Mouse (Mus musculus) adrenal gland (tissue): Measurements from ENCODE around the gene Bahcc1.

Experiments
- intact Hi-C: fragments of 180-260 bp; cut with DNase I; formaldehyde crosslinking; loops from one replicate; pipeline ENCODE4 v1.15.1; 2025

The Bahcc1 gene

DNA sequence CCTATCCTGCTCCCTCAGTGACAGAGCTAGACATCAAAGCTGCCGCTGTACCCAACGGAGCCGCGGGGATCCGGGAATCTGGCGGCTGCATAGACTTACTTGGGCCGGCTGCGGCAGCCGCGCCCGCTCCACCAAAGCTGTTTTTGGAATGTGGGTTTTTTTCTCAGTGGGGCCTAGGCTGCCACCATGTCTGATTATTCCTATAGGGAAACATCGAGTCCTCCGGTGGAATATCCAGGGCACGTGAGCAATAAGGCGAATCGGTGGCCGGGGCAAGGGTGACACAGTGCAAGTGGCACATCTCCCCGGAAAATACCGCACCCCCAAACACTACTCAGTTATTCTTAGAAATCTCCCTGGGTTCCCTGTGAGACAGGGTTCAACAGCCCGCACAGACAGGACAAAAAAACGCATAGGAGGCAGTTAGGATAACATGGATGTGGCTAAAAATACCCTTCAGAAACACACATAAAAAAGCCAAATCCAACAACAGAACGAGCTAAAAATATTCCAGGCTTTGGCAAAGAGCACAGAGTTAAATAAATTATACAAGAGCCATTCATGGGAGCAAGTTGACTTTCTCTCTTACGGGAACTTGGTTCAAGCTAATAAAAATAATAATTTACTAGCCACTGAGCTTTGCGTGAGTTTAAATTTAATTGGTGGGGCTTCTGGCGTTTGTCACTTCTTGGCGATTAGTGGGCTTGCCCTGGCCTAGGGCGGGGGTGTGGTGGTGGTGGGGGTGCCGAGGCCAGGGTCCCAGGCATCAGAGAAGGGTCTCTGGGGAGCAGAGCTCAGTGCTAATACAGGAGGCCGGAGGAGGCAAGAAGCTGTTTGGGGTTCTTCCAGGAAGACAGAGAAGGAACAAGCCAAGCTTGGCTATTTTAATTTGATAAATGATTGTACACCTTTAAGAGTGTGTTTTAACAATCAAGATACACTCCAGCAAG lies 8.5 kb downstream of the Bahcc1 start:
- intact Hi-C loops, result no loop called here

DNA sequence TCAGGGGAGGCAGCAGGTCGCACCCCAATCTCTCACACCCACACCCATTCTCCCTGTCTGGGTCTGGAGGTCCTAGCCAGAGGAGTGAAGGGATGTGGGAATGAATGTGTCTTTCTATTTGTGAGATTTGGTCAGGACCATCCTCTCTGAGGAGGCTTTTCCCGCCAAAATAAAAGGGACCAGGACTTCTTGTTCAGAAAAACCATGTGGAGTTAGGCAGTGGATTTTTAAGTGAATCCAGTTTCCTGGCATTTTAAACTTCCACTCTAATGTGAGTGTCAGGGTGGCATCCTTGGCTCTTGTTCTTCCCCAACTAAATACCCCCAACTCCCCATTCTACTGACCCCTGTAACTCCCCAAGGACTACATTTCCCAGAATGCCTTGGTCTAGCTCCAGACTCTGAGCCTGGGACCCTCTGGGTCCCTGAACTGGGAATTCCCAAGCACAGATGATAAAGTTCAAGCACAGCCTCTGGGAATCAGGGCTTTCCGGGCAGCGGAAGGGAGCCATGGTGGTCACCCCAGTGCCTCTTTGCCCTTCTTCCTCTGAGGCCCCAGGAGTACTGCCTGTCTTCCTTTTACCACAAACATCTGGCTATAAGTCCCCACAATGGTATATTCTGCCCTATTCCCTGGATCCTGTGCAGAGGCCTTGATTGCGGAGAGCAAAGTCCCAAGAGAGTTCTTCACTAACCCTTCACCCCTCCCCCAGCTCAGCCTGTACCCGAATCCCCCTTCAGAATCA lies 9.4 kb downstream of the Bahcc1 start:
- intact Hi-C loops, result no loop called here

DNA sequence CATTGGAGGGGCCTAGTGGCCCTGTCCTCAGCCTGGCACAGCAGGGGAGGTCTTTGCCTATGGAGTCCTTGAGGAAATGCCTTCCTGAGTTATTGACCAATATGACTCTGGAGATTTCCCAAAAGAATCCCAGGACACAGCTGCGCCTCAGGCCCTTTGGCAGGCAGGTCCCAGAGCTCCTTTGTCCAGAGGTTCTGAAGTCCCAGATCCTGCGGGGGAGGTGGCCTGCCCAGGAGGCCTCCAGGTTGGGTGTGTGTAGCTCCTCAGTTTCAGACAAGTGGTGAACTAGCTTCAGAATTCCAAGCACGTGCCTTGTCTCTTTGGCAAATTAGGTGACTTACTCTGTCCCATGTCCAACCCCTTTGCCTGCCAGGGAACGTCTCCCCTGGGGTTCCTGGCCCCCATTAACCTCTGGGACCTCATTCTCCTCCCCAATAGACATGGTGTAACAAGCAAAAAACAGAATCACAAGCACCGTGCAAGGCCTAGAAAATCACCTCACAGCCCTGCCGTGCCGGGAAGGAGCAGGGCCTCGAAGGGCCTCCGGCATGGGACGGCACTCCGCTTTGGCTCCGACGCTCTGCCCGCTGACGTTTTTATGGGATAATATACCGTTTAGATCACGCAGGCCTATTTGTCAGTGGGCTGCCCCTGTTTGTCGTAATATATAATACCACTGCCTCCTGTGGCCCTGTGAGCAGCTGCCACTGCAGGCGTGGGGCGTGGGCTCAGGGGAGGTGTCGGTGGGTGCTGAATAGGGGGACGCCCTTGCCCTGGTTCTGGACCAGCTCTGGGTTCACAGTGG lies 10.2 kb downstream of the Bahcc1 start:
- intact Hi-C loops, result no loop called here

DNA sequence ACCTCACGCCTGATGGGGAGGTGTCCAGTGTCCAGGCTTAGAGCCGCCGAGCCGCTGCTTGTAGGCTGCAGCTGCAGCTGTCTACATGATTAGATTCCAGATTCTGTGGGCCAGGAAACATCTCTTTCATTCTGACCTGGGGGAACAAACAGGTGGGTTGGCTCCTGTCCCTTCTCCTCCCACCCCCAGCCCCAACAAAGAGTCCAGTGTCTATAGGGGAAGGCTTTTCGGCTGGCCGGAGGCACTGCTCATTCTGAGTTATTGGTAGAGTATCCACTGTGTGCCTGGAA lies 10.7 kb downstream of the Bahcc1 start:
- intact Hi-C loops, result no loop called here

DNA sequence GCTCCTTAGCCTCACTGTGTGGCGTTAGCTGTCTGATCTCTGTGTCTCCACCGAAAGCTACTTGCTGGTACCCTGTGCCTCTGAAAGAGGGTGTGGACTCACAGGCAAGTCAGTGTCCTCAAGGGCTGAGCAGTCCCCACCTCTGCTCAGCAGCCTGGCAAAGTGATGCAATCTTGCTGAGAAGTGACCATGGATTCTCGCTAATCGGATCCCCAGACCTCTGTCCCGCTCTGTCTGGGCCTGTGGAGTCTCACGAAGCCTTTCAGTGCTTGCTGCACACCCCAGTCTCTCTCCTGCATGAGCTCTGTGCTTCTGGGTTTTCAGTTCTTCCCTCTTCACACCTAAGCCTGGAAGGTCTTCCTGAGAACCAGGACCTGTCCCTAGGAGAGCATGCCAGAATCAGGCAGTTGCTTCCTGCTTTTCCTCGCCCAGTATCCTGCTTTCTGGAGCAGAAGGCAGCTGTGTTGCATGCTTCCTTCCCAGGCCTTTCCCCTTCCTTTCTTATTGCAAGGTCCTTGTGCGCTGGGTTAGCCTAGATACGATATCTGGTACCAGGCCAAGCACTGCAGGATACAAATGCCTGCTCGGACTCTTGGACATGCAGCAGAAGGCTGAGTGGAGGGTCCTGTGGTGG lies 15.5 kb downstream of the Bahcc1 start:
- intact Hi-C loops, result no loop called here

DNA sequence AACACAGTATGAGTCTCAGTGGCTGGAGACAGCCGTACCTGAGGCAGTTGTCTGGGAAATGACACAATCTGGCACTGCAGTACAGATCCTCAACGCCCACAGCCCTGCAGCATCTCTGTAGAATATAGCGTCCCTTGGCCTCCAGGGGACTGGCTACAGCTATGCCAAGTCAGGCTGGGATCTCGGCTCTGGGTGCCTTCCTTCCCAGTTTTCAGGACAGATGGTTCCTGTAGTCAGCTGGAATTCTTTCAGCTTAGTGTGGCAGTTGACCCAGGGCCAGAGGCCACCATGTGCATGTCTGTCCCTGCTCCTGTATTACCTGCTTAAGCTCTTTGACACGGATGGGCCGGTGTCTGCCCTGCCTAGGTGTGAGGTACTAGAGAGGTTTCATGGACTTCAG lies 16.2 kb downstream of the Bahcc1 start:
- intact Hi-C loops, result no loop called here

DNA sequence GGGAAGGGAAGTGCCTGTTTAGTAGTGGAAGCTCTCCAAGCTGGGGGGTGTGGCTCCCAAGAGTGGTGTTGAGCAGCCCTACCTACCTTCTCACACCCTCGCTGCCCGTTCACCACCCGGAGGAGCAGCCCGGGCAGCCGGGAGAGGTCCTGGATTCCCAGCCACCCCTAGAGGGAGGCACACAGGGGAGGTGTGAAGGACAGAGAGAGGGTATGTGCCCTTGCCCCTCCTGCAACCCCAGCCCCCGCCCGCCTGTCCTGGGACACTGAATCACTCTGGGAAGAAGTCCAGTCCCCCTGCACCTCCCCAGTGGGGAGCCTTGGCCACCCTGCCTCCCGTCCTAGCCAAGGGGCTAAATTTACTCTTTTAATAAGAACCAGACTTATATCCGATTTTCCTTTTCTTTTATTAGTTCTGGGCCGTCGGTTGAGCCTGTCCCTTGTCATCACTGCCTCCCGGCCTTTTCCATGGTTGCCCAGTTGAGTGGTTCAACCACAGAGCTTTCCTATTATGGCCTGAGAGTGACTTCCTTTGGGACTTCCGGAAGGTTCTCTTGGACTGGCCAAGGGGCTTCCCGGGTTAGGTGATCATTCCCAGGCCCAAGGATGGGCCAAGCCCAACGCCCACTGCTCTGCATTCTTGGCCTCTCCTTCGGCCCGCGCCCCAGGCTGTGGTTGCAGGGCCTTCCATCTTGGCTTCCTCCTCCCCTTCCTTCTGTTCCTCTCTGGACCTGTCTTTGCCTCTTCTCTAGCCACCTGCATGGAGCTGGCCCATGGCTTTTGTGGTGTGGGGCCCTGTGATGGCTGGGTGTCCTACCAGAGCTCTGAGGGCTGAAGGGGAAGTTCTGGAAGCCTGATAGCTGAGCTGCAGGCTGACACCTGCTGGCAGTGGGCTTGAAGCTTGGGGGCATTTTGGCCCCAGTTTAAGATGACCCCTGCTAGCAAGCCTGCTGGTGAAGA lies 18.5 kb downstream of the Bahcc1 start:
- intact Hi-C loops, result no loop called here

DNA sequence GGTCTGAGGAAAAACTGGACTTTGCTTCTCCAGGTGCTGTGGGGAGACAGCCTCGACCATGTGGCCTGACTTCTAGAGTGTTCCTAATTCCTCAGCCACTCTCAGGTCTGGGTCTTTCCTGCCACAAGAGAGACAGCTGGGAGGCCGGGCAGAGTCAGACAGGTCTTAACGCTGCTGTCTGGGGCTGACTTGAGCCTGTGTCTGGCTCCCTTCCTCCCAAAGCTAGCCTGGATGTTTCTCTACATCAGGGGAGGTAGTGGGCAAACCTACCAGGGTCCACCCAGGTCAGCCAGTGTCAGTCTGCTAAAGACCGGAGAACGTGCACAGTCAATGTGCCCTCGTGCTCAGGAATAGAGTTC lies 19.2 kb downstream of the Bahcc1 start:
- intact Hi-C loops, result no loop called here

DNA sequence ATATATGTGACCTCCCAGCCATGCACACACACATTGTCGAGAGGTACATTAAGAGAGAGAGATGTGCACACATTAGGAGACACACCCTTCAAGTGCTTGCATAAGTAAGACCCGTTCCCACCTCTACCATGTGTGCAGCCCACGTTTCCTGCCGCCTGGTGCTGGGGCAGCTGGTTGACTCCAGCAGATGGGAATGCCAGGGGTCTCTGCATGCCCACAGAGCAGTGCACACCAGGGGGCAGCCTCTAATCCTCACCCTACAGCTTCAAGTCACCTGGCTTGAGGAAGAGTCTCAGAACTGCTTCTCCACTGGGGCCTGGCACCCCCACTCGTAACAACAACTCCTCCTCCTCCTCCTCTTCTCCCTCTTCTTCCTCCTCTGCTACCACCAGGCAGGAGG lies 19.7 kb downstream of the Bahcc1 start:
- intact Hi-C loops, result no loop called here

DNA sequence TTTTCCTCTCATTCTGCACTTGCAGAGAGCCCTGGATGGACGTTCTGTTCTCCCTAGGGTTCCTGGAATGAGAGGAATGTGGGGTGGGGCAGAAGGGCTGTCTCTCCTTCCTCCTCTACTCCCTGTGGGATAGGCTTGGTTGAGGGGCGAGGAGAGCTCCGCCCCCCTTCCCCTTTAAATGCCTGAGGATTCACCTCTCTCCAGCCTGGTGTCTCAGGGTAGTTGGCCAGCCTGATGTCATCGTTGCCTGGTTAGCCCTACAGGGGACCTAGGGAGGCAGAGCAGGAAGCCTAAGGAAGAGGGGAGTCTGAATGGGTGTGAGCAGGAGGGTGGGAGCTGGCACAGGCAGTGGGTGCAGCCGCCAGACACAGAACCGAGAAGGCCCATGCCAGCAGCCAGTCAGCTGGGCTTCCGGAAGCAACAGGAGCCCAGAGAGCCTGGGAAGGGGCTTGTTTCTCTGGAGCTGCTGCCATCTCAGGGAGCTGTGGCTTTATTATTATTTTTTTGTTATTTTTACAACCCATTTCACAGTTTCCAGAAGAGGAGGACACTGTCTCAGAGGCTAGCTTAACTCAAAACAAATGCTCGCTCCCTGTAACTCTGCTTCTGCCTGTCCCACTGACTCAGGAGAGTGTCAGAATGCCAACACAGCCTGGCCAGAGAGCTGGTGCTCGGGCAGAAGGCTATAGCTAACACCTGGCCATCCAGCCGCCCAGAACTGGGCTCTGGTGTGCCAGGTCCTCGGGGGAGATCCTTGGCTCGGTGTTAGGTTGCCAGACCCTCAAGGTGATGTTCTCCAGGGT lies 20.3 kb downstream of the Bahcc1 start:
- intact Hi-C loops, result no loop called here

DNA sequence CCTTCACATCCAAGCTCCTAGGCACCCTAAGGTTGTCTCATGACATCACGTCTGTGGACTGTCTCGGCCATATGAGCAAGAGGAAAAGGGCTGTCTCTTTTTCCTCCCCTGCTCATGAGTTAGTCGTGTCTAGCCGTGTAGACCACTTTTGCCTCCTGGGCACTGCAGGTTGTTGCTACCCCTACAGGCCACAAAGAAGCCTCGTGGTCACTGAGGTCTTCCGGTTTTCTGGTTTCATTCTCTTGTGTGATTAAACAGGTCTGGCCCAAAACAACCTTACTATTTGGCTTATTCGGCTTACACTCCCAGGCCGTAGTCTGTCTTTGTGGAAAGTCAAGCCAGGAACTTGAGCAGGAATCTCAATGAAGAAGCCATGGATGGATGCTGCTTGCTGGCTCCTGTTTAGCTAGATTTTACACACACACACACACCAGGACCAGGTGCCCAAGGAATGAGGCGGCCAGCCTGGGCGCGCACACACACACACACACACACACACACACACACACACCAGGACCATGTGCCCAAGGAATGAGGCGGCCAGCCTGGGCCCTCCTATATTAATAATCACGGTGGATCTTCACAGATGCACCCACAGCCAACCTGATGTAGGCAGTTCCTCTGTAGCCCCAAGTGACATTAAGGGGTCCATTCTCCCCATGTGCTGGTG lies 21.0 kb downstream of the Bahcc1 start:
- intact Hi-C loops, result no loop called here

DNA sequence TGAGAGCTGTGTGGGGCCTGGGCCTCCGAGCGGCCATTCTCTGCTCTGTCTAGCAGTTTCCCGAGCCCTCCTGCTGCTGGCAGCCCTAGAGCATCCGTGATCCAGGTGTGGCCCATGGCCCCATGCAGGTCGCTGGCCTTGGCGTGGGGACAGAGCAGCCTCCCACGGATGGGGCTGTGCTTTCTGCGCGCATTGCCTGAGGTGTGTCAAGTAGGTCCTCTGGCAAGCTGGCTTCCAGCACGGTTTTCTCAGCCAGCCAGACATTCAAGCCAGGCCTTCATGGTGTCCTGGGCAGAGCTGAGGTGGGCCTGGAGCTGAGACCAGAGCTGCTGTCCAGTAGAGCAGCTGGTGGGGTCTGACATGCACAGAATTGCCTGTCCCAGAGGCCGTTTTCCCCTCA lies 21.7 kb downstream of the Bahcc1 start:
- intact Hi-C loops, result no loop called here

DNA sequence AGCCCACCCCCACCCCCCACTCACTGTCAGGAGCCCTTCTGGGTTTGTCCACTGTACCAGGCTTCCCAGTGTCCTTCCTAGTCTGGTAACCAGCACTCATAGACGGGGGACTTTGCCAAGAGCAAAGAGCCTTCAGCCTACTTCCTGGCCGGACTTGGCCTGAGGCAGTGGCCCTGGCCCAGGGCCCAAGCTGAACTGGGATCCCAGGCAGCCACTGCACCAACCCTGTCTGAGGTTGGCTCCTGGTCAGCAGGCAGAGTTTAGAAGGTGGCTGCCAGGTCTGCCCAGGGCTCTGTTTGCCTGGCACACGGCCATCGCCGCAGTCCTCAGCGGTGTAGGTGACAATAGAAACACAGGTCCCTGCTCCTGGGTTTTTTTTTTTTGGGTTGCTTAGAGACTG lies 22.3 kb downstream of the Bahcc1 start:
- intact Hi-C loops, result no loop called here

DNA sequence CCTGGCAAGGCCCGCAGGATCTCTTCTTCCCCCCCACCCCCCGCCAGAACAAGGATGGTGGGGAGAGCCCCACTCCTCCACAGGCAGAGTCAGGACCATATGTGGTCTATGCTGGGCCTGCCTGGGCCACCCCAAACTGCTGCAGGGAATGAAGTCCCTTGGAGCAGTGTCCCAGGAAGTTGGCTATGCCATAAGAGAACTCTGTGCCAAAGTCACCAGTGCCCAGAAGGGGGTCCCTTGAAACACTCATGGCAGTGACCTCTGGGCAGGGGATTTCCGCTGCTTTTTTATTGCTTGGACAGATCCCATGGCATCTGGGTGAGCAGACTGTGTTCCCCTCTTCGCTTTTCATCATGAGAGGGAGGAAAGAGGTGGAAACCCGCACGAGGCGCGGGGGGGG lies 22.8 kb downstream of the Bahcc1 start:
- intact Hi-C loops, result no loop called here

DNA sequence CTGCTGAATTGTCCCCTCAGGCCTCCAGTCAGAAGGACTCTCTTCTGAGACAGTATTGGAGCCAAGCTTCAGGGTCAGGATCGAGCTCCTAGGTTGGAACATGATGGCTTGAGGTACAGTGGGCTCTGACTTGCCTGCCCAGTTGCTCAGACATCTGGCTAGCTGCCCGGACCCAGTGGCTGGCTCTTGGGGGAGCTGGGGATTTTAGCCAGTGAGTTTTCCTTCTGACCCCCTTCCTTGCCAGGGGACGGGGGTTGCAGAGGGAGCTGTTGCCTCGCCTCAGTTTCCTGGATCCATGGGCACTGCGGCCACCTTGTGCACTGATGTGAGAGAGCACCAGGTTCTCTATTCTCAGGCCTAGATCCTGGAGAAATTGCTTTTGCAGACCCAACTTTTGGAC lies 23.4 kb downstream of the Bahcc1 start:
- intact Hi-C loops, result no loop called here

DNA sequence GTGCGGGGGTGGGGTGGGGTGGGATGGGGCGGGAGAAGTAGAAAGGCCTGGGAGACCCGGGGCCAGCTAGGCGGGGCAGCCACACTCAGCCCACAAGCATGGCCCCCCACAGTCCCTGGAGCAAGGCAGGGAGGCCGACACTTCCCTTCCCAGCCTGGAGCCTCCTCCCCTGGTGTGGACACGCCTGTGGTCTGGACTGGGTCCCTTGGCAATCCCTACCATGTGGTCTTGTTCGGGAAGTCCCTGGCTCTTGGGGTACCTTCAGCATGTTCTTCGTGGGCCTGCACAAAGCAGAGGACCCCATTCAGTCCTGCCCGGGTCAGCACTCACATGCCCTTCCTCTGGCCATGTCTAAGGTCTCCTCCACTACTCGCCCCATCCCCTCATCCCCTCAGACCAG lies 23.8 kb downstream of the Bahcc1 start:
- intact Hi-C loops, result no loop called here

DNA sequence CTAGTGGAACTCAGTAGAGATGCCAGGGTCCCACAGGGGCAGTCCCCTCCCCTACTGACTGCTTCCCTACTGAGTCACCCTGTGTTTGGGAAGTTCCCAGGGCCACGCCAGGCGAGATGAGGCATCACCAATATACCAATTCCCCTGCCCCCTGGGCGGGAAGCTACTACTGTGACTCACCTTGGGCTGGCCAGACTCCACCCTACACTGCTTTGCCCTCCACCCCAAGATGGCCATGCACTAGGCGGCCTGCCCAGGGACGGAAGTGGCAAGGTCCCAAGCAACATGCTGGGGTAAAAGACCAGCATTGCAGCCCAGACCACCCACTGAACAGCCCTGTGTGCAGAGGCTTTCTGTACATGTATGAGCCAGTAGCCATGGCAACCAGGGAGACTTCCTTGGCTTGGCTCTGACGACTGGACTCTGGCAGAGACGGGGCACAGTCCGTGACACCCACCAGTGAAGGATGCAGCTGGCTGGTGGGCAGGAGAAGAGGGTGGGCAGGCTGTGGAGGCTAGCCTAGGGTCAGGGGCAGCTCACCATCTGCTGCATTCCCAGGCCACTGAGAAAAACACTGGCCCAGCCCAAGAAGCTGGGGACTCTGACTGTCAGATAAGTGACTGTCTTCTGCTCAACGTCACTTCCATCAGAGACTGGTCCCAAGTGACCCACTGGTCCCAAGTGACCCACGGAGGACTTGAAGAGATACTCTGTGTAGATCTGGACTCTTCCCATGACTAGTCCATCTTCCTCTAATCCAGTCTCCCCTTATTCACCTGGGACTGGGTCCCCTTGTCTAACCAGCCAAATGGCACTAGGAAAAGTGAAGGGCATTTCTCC lies 24.5 kb downstream of the Bahcc1 start:
- intact Hi-C loops, result no loop called here

DNA sequence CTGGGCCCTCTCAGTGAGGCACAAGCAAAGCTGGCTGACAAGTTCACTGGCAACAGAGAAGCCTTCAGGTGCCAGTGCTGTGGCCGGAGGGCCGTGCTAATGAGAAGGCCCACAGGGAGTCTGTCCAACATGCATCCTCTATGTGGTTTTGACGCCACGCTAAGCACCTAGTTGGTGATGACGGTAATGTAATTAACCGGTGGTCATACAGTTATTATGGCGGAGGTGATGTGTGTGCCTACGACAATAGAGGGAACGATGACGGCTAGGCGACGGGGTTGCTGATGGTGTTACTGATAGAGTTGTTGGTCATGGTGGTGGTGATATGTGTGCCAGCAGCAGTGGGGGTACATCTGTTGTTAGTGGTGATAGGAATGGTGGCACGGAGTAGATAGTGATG lies 25.2 kb downstream of the Bahcc1 start:
- intact Hi-C loops, result no loop called here
